Mouse (Mus musculus) urinary bladder, postnatal 36 days (tissue): ENCODE measurements around the gene App.

Source experiments
- DNase-seq, 2 experiments: peaks; one replicate each; pipeline ENCODE4 v3.0.0; 2022; ENCODE audit warnings: low spot score in 2 of 2, mixed read lengths in 1 of 2

Gene App

GRCm38 (mm10) chr16:84974176-84974518 lies 199.4 kb downstream of the App start:
- no peak for DNase-seq

GRCm38 (mm10) chr16:84973446-84974175 lies 200.0 kb downstream of the App start:
- DNase-seq, result no peak

GRCm38 (mm10) chr16:84971535-84972330 lies 201.8 kb downstream of the App start:
- no peak for DNase-seq

GRCm38 (mm10) chr16:84969026-84969425 lies 204.5 kb downstream of the App start:
- DNase-seq, result no peak

- DNase-seq, result no peak
These were observed 206.6 kb downstream of the App start for GRCm38 (mm10) chr16:84966983-84967382.

- no peak for DNase-seq
These were observed 207.5 kb downstream of the App start for GRCm38 (mm10) chr16:84966096-84966495.

- DNase-seq, result no peak
These were observed 209.6 kb downstream of the App start for GRCm38 (mm10) chr16:84963960-84964359.

GRCm38 (mm10) chr16:84963527-84963926 lies 210.0 kb downstream of the App start:
- DNase-seq, result no peak

GRCm38 (mm10) chr16:84957253-84957652 lies 216.3 kb downstream of the App start:
- DNase-seq, result no peak

- no peak for DNase-seq
These were observed 216.9 kb downstream of the App start for GRCm38 (mm10) chr16:84956690-84957089.

GRCm38 (mm10) chr16:84955840-84956239 lies 217.7 kb downstream of the App start:
- DNase-seq, result no peak

GRCm38 (mm10) chr16:84955204-84955839 lies 218.2 kb downstream of the App start:
- DNase-seq, result peak; percentile 73 to 80

- DNase-seq, result no peak
These were observed 242.5 kb downstream of the App start for GRCm38 (mm10) chr16:84931024-84931423.

- no peak for DNase-seq
These were observed 245.7 kb downstream of the App start for GRCm38 (mm10) chr16:84927827-84928226.

GRCm38 (mm10) chr16:84919649-84920308 lies 253.8 kb downstream of the App start:
- DNase-seq, result no peak

GRCm38 (mm10) chr16:84919087-84919486 lies 254.5 kb downstream of the App start:
- DNase-seq, result no peak

- DNase-seq, result no peak
These were observed 256.8 kb downstream of the App start for GRCm38 (mm10) chr16:84916772-84917171.

GRCm38 (mm10) chr16:84911477-84912165 lies 261.9 kb downstream of the App start:
- DNase-seq, result no peak

- DNase-seq, result no peak
These were observed 270.6 kb downstream of the App start for GRCm38 (mm10) chr16:84902995-84903394.
